Mouse (Mus musculus): ENCODE data around the gene Ide. TPM values are rescaled to one million over a fixed set of nuclear protein-coding genes. Genes with fewer than 3 reads are reported as not detected.

The Ide gene
- total RNA-seq (2021) = 10 to 100 TPM; 66.3 to 69.6 TPM

- intact Hi-C loops (cut with DNase I) = no loop called here
These were observed at the start of gene Ide for GRCm38 (mm10) chr19:37337752-37338151. Gene Ide, minus strand, starts transcription at chr19:37337852.

GRCm38 (mm10) chr19:37386126-37386525 lies 48.5 kb upstream of the Ide start:
- intact Hi-C loops (cut with DNase I) = no loop called here
- no peak for DNase-seq (ENCODE audit: low spot score)

More at GRCm38 (mm10) chr19:37337752-37338151, at the start of gene Ide:
- no peak for DNase-seq (ENCODE audit: low spot score)

- intact Hi-C loops (cut with DNase I) = loop anchor here (1.0 kb wide), 1 partner anchor 467 kb away; no protein-coding TSS in a partner anchor
- no peak for DNase-seq (ENCODE audit: low spot score)
These were observed 41.2 kb upstream of the Ide start for GRCm38 (mm10) chr19:37378816-37379215.

GRCm38 (mm10) chr19:37377404-37377990 lies 39.8 kb upstream of the Ide start:
- no peak for DNase-seq (ENCODE audit: low spot score)
- intact Hi-C loops (cut with DNase I) = no loop called here

- DNase-seq (ENCODE audit: low spot score) = no peak
- intact Hi-C loops (cut with DNase I) = loop anchor here (1.0 kb wide), 1 partner anchor 461 kb away; no protein-coding TSS in a partner anchor
These were observed 39.2 kb upstream of the Ide start for GRCm38 (mm10) chr19:37376841-37377240.

- intact Hi-C loops (cut with DNase I) = loop anchor here (1.0 kb wide), 1 partner anchor 460 kb away; no protein-coding TSS in a partner anchor
These were observed 38.3 kb upstream of the Ide start, which contains the start of gene Kif11 for GRCm38 (mm10) chr19:37375755-37376615. Gene Kif11, plus strand, starts transcription at chr19:37376403.

GRCm38 (mm10) chr19:37374941-37375754 lies 37.5 kb upstream of the Ide start:
- intact Hi-C loops (cut with DNase I) = no loop called here
- DNase-seq (ENCODE audit: low spot score) = no peak

More at GRCm38 (mm10) chr19:37375755-37376615, 38.3 kb upstream of the Ide start, which contains the start of gene Kif11:
- peak; percentile 89 for DNase-seq (ENCODE audit: low spot score)

- intact Hi-C loops (cut with DNase I) = no loop called here
- no peak for DNase-seq (ENCODE audit: low spot score)
These were observed 32.7 kb upstream of the Ide start for GRCm38 (mm10) chr19:37370356-37370755.

GRCm38 (mm10) chr19:37369921-37370320 lies 32.3 kb upstream of the Ide start:
- intact Hi-C loops (cut with DNase I) = no loop called here
- no peak for DNase-seq (ENCODE audit: low spot score)

- DNase-seq (ENCODE audit: low spot score) = no peak
- intact Hi-C loops (cut with DNase I) = no loop called here
These were observed 31.3 kb upstream of the Ide start for GRCm38 (mm10) chr19:37368990-37369389.

GRCm38 (mm10) chr19:37363128-37363939 lies 25.7 kb upstream of the Ide start:
- no peak for DNase-seq (ENCODE audit: low spot score)
- intact Hi-C loops (cut with DNase I) = no loop called here

- intact Hi-C loops (cut with DNase I) = no loop called here
These were observed 24.9 kb upstream of the Ide start for GRCm38 (mm10) chr19:37362545-37362944.

GRCm38 (mm10) chr19:37360044-37360443 lies 22.4 kb upstream of the Ide start:
- no peak for DNase-seq (ENCODE audit: low spot score)

More at GRCm38 (mm10) chr19:37362545-37362944, 24.9 kb upstream of the Ide start:
- DNase-seq (ENCODE audit: low spot score) = no peak

GRCm38 (mm10) chr19:37353331-37353730 lies 15.7 kb upstream of the Ide start:
- intact Hi-C loops (cut with DNase I) = no loop called here
- DNase-seq (ENCODE audit: low spot score) = no peak

More at GRCm38 (mm10) chr19:37360044-37360443, 22.4 kb upstream of the Ide start:
- intact Hi-C loops (cut with DNase I) = no loop called here

- intact Hi-C loops (cut with DNase I) = no loop called here
- DNase-seq (ENCODE audit: low spot score) = no peak
These were observed 15.1 kb upstream of the Ide start for GRCm38 (mm10) chr19:37352756-37353155.

GRCm38 (mm10) chr19:37348952-37349351 lies 11.3 kb upstream of the Ide start:
- intact Hi-C loops (cut with DNase I) = no loop called here
- DNase-seq (ENCODE audit: low spot score) = no peak

GRCm38 (mm10) chr19:37348331-37348730 lies 10.7 kb upstream of the Ide start:
- DNase-seq (ENCODE audit: low spot score) = no peak
- intact Hi-C loops (cut with DNase I) = no loop called here

- no peak for DNase-seq (ENCODE audit: low spot score)
- intact Hi-C loops (cut with DNase I) = no loop called here
These were observed 8.6 kb upstream of the Ide start for GRCm38 (mm10) chr19:37346258-37346657.

GRCm38 (mm10) chr19:37343899-37344298 lies 6.2 kb upstream of the Ide start:
- intact Hi-C loops (cut with DNase I) = no loop called here
- DNase-seq (ENCODE audit: low spot score) = no peak

All from heart, postnatal 25 days (tissue).